Mouse (Mus musculus) R1 (cell line): ENCODE measurements around the gene Hk1.
"Not testable (repeated sequence)": the region's sequence is repeated elsewhere in the genome, so short reads cannot be mapped to it uniquely, and the experiment has no call there.

Experiments used
- DNase-seq: peaks from one replicate; pipeline ENCODE4 v3.0.0-alpha.2; 2018; ENCODE audit warnings: low read depth, low spot score

The Hk1 gene

DNA sequence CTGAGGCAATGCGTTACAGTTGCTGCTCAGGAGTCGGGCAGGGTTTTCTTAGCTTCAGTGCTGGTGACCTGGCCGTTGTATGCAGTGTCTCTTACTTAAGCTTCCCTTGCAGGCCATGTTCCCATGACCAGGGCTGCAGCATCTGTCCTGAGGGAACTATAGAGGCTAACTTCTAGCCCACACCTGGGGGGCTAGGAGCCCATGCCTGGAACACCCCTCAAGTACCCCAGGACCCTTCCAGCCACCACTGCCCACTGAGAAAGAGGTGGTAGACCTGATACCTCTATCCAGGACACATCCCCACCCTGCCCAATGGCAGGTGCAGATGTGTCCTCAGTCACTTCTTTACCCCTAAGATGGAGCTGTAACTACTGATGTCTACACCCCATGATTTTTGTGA is 38.7 kb downstream of the Hk1 start:
- no peak for DNase-seq

DNA sequence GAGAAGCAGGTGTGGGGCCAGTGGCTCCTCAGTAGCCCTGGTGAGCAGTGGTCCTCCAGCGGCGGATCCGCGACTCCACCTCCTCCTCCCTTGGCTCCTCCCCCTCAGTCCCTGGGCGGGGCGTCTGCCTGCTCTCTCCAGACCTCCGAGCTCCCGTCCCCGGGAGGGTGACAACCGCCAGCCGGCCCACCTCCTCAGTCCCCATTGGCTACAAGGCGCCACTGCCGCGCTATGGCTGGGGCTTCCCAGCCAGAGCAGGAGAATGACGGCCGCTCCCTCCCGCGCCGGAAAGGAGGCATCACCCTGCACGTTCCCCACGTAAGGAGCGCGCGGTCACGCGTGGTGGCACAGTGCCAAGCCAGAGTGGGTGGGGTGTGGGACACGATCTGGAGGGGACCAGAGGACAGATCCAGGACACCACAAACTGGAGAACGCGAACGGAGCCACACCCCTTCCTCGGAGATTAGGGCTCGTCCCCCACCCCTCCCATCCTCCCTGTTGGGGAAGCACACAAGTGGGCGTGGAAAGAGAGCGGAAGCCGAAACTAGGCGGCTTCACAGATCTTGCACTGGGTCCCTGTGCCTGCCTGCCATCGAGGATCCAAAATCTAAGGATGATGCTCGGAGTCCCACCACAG is 39.5 kb downstream of the Hk1 start:
- DNase-seq: peak; percentile 97

DNA sequence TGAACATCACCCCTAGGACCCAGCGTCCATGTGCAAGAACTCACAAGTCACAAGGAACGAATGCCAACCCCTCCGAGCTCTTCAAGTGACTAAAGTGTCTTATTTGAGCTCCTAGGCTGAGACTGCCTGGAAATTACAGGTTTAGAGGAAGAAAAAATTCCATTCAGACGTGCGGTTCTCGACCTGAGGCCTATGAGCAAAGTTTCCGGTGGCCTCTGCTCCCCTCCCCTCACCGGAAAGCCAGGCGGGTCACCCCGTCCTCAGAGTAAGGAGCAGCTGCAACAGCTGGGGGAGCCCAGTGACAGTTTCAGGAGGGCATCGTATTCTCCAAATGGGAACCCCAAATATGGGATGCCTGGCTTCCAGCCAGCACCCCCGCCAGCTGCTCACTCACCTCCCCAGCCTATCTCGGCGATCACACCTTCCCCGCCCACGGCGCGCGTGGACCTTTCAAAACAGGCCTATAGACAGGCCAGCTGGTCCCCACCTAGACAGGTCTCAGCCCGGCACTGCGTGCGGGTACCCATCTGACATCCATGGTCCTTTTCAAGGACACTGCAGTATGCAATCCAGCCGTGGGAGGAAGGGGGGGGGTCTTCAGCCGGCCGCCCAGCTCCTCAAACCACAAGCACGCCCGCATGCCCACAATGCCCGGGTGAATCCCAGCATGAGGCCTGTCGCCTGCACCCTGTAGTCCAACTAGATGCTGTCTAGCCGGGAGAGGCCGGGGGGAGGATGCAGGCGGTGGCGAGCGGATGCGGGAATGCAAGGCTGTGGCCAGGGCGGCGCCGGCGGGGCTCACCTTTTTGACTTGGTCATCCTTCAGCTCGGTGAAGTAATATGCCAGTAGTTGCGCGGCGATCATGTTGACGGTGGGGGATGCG is 40.3 kb downstream of the Hk1 start:
- no peak for DNase-seq

DNA sequence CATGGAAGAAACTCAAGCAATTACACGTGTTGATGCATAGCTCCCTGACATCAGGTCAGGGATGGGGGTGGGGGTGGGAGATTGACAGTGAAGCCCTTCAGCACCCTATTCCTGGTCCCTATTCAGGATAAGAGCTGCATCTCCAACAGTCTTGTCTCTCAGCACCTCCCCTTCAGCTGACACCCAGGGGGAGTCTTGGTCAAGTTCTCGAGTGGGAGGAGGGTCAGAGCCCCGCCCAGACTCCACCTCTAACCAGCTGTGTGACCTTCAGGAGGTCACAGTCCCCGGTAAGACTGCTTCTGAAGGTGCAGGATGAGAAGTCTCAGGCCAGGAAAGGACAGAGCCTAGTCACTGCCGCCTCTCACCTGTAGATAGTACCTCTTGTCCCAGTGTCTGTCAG is 41.1 kb downstream of the Hk1 start:
- DNase-seq: peak; percentile 75

DNA sequence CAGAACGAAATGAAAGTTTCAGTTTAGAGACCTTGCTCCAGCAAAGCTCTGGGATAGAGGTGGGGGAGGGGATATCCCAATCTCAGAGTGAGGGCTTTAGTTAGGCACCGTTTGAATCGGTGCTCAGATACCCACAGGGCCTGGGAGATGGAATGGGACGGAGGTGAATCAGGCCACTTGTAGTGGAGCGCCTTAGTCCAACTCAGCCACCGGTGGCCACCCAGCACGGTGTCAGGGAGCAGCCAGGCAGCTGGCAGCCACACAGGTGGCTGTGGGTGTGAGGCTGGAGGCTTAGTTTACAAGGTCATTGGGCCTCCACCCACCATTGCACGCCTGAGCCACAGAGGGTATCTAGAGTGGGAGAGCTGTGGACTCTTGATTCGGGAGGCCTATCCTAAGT is 41.5 kb downstream of the Hk1 start:
- peak; percentile 50 for DNase-seq

DNA sequence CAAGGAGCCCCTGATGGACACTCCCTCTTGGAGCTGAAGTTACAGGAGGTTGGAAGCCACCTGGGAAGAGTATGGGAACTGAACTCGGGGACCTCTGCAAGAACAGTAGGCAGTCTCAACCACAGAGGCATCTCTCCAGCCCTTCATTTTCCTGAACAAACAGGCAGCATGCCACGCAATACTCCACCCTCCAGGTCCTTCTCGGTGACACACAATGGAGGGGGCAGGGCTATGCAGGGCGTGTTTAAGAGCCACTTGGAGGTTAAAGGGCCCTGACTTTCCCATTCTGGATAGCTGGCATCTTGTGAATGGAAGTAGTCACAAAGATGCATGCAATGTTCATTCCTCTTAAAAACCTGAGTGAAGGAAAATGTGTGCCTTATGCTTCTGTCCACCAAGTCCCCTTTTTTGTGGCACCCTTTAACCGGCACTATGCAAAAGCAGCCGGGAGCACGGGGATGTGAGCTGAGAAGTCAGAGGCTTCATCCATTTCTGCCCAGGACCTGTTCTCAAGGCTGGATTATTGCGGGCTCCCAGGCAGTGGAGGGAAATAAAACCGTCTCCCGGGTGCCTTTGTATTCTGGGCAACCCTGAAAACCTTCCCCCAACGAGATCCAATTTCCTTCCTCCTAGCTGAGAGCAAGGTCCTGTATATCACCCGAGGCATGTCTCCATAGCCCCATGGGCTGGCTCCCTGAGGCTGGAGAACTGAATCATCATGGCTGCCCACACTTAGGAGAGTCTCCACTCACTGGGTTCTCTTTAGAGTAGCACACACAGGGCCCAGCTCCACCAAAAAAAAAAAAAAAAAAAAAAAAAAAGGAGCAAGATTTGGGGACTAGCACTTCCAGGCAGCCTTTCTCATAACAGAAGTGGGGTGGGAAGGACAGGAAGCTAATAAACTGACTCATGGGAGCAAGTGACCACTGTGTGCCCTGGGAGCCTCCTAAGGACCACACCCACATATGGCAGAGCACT is 42.8 kb downstream of the Hk1 start:
- peak; percentile 66 for DNase-seq

DNA sequence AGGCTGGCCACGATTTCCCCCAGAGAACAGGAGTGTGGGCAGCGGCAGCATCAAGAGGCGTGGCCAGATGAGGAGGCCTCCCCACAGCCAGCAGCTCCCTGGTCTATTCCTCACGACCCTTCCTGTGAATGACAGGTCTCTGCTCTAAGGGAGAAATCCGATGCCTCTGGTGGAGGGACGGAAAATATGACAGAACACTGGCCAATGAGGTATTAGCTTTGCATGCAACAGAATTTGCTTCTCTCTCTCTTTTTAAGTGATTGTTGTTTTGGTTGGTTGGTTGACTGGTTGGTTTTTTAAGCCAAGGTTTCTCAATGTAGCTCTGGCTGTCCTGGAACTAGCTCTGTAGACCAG is 44.3 kb downstream of the Hk1 start:
- no peak for DNase-seq

DNA sequence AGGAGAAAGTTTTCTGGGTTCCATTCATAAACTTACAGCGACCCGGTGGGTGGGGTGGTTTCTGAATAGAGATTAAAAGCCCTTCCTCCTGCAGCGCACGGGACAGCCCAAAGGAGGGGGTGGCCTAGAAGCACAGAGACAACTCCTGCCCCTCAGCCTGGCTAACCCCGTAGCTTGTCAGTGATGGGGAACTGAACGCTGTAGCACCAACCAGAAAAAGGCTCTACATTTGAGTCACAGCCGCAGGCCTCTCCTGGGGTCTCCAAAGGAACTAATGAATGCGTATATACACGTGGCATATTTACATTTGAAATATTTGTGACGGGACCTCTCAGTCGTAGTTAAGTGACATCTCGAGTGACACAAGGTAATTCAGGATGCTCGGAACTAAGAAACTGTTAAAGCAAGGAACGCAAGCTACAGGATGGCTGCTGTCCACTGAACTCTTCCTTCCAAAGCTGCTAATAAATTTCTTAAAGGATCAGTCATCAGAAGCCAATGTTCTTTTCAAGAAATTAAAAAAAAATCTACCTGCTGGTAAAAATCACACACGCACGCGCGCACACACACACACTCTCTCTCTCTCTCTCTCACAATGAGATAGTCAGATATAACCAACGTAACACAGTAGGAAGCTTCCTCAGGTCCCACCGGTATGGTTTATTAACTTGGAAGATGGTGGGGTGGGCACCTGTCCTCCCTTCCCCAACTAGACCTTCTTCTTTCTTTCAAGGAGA is 44.9 kb downstream of the Hk1 start:
- no peak for DNase-seq

DNA sequence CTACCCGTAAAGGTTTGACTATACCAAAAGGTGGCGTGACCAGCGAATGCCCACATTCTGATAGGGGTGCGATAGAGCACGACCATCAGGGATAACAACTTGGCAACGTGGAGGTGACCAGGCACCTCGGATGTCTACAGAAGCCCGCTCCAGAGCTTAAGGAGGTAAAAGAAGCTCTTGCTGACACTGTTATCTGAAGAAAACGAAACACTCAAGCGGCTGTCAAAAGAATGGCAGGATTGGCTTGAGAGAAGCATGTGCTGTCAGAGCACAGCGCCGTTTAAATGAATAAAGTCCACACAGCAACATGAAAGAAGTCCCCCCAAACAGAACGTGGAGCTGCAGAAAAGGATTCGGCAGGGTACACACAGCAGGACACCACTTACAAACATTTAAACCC is 46.4 kb downstream of the Hk1 start:
- DNase-seq: no peak

DNA sequence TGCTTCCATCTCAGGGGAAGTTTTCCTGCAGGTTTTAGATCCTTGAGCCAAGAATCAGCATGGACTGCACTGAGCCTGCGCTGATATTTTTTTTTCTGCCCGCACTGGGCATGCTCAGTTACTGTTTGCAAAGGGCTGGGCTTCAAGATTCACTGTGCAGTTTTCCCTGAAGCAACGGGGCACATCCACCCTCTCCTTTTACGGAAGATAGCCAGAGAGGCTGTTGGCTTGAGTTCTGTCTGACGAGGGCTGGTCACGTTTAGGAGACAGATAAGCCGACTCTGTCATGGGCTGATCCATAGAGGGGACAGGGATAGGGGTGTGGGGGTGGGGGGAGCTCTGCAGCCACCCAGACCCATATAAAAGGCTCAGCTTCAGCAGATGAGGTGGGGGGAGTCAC is 47.2 kb downstream of the Hk1 start:
- peak; percentile 67 for DNase-seq

DNA sequence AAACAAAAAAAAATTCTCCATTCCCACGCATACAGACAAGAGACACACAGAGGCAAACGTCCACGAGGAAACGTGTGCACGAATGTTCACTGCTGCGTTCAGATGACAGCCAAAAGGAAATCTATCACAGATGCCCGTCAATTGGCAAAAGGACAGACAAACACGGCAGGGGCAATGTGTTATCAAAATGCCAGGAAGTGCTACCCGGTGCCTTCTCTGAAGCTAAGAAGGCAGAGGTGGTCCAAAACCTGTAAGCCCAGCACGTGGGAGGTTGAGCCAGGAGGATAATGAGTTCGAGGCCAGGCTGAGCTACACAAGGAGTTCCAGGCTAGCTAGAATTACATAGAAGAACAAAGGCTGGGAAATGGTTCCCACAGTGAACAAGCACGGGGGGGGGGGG is 47.9 kb downstream of the Hk1 start:
- DNase-seq: no peak

DNA sequence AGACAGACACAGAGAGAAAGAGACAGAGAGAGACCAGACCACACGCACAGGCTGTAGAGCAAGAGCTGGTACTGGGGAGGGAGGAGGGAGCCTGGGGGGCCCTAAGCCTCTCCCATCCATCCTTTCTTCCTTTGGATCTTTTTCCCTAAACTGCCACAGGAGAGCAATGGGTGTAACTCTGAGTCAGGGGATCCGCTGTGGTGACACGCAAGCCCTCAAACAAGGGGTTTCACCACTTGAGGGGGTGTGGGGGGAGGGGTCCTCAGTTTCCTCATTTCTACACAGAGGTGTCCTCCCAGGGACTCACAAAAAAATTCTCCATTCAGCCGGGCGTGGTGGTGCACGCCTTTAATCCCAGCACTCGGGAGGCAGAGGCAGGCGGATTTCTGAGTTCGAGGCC is 48.4 kb downstream of the Hk1 start:
- DNase-seq: no peak

DNA sequence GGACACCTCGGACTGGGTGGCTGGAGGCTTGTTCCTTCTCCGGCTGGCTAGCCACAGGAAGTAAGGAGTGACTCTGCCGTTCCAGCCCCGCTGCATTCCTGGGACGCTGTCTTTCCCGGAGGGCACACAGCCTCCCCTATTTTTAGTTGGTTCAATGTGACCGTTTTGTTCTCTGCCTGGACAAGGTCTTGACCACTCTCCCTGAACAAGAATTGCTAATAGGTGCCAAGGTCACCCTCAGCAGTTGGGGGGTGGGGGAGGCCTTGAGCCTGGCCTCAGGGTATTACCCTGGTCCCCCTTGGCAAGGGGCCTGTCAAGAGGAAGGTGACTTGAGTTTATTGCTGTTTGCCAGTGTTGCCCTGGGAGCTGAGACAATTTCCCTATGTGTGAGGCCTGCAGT is 49.9 kb downstream of the Hk1 start:
- no peak for DNase-seq

DNA sequence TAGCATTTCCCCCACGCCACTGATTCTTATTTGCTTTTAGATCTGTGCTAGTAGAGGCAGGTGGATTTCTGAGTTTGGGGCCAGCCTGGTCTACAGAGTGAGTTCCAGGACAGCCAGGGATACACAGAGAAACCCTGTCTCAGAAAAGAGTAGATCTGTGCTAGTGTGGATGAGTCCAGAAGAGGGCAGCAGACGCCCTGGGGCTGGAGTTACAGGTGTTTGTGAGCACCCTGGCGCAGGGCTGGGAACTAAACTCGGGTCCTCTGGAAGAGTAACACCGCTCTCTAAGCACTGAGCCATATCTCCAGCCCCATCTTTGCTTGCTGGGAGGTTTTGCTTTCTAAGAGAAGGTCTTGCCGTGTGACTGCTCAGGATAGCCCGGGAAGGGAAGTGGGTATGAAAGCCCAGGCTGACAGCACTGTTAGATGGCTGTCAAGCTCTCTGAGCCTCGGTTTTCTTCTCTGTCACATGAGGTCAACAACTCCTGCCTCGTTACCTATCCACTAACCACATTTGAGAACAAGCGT is 50.8 kb downstream of the Hk1 start:
- peak; percentile 66 for DNase-seq

DNA sequence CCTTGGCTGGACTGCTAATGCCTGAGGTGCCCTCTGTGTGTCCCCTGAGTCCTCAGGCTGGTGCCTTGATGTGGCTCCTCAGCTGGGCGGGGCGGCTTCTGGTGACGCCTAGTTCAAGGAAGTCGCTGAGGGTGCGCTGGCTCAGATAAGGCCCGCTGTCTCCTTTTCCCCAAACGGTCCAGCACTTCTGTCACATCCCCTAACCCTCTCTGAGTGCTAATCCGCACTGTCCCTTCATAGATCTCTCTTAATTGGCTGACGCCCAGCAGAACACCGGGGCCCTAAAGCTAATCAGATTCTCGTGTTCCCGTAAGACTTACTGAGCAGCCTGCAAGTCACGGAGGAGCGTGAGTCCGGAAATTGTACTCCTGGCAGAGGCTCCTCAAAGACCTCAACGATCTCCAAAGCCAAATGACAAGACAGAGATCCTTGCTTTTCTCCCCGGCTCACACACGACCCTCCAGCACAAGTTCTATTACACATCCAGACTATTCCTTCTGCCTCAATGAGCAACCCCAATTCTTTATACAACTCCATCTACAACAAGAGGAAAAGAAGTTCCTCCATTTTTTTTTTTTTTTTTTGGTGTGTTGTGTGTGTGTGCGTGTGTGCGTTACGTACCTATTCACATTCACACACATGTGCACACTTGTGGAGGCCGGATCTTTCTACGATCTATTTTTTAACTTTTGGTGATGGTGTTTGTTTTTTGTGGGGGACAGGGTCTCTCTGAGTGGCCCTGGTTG is 52.0 kb downstream of the Hk1 start:
- no peak for DNase-seq

DNA sequence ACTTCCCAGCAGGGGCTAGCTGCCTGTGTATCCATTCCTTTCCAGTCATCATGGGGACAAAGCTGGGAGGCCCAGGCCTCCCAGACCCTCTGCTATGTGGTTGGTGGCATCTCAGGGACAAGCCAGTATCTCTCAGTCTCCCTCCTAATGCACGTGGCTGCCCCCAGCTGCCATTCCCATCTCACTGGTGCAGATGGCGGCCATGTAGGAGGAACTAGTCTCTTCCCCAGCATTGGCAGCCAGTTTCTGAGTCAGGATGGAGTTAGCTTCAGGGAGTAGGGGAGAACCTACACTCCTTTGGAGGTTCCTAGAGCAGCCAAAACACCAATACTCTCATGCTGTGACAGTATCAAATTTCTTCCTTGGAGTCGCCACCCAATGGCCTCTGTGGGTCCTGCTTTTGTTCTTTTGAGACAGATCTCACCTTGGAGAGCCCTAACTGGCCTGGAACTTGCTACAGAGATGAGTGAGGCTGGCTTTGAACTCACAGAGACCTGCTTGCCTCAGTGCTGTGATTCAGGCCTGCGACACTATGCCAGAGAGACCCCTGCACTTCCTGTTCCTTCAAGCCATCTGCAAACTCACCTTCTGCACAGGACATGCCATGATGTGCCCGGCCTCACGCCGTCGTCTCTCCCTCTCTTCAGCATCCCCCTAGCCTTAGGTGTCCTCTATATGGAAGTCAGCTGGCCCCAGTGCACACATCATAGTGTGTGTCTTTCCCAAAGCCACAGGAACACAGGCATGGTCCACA is 52.7 kb downstream of the Hk1 start:
- DNase-seq: no peak

DNA sequence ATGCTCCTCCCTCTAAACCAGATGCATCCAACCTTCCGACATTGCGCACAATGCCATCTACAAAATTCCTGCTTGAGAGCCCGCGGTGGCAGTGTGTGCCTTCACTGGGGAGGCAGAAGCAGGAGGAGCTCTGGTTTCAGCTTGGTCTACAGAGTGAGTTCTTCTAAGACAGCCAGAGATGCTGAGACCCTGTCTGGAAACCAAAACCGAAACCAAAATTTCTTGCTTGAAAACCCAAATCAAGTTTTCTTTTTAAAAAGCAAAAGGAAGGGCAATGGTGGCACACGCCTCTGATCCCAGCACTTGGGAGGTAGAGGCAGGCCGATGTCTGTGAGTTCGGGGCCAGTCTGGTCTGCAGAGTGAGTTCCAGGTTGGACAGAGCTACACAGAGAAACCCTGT is 53.7 kb downstream of the Hk1 start:
- DNase-seq: no peak

DNA sequence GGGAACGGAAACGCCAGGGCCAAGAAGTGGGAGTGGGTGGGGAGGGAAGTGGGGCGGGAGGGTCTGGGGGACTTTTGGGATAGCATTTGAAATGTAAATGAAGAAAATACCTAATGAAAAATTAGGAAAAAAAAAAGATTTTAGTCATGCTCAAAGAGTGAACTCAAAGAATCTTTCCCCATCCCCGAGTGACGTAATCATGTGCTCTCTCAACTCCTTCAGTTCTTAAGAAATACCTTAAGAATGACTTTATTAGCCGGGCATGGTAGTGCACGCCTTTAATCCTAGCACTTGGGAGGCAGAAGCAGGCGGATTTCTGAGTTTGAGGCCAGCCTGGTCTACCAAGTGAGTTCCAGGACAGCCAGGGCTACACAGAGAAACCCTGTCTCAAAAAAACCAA is 56.9 kb downstream of the Hk1 start:
- DNase-seq: not testable (repeated sequence)

DNA sequence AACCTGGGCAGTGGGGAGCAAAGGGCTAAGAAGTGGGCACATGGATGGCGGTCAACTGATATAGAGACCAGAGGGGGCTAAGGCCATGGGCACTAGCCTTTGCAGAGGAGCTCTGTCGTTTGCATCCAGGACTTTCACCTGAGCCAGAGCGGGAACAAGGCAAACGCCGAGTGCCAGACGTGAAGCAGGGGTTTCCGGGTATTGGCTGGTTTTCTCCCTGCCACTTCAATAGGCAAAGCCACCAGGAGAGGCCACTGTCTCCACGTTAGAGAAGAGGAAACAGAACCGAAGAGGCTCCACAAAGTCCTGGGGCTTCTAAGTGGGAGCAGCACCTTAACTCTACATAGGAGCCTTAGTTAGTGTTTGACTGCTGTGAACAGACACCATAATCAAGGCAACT is 58.3 kb downstream of the Hk1 start:
- DNase-seq: no peak
